Mouse (Mus musculus): ENCODE results near the gene Pcdh15. TPM values are rescaled to one million over a fixed set of nuclear protein-coding genes. Genes with fewer than 3 reads are reported as not detected.

The Pcdh15 gene
- total and polyA plus RNA-seq, 3 experiments, result not detected

- Histone ChIP-seq H3K9ac (ENCODE audit: control insufficient read depth, low read depth, low read length, poor library complexity, severe bottlenecking) (no peak overlapping the region), H3K27ac (ENCODE audit: control insufficient read depth, low read depth, low read length) (no peak overlapping the region), H3K27me3 (ENCODE audit: control insufficient read depth in 1 of 2, insufficient read depth in 2 of 2, low read length in 2 of 2) (no peaks in the 10 kb centered on the region), H3K9me3 (replicated peaks; ENCODE audit: insufficient read depth, low read length) (no peaks in the 10 kb centered on the region), H3K4me3 (ENCODE audit: control insufficient read depth in 1 of 2, insufficient read depth in 1 of 2, low read depth in 2 of 2, low read length in 2 of 2) (no peak overlapping the region), H3K36me3 (ENCODE audit: control insufficient read depth in 1 of 2, insufficient read depth in 2 of 2, low read length in 2 of 2) (no peaks in the 10 kb centered on the region), H3K79me2 (ENCODE audit: control insufficient read depth, insufficient read depth, low read length, poor library complexity) (no peaks in the 10 kb centered on the region), H3K4me1 (ENCODE audit: control insufficient read depth in 1 of 2, insufficient read depth in 2 of 2, low read length in 2 of 2) (no peaks in the 10 kb centered on the region)
- peak; percentile 13 for DNase-seq (ENCODE audit: low read depth, low spot score)
- TF ChIP-seq NRF1 (IDR thresholded peaks at IDR 0.05; ENCODE audit: insufficient read depth, low read depth, low read length, poor library complexity, severe bottlenecking) (no peak), MEF2A (IDR thresholded peaks at IDR 0.05; ENCODE audit: extremely low read depth, insufficient replicate concordance, low read depth, low read length, poor library complexity, severe bottlenecking) (no peak), SMC3 (IDR thresholded peaks at IDR 0.05; ENCODE audit: low read depth, low read length) (peak; percentile 46), CTCF (IDR thresholded peaks at IDR 0.05 in 2 of 3, conservative IDR thresholded peaks at IDR 0.05 in 1 of 3; ENCODE audit: control insufficient read depth in 1 of 3, insufficient read depth in 1 of 3, low read depth in 2 of 3, low read length in 3 of 3, poor library complexity in 1 of 3, severe bottlenecking in 1 of 3) (peak; percentile 21 to 42 (median 35); a peak in 5 of 6 replicates), ZC3H11A (IDR thresholded peaks at IDR 0.05; ENCODE audit: low read depth, low read length) (peak; percentile 19; the same call in 1 of the 2 replicates), MYB (IDR thresholded peaks at IDR 0.05; ENCODE audit: low read depth, low read length) (no peak), USF2 (IDR thresholded peaks at IDR 0.05; ENCODE audit: borderline replicate concordance in 1 of 2, insufficient read depth in 1 of 2, low read depth in 1 of 2, low read length in 2 of 2) (no peak), RAD21 (IDR thresholded peaks at IDR 0.05; ENCODE audit: low read depth, low read length) (peak; percentile 44), MAX (IDR thresholded peaks at IDR 0.05; ENCODE audit: low read length) (no peak), CHD1 (IDR thresholded peaks at IDR 0.05; ENCODE audit: low read depth, low read length) (no peak)
Measured at GRCm38 (mm10) chr10:73400426-73400825, 301.3 kb downstream of the Pcdh15 start.

- TF ChIP-seq MAZ (IDR thresholded peaks at IDR 0.05; ENCODE audit: low read depth, low read length), result no peak
- TF ChIP-seq MAX (IDR thresholded peaks at IDR 0.05; ENCODE audit: low read length), result no peak
- TF ChIP-seq ELF1 (IDR thresholded peaks at IDR 0.05; ENCODE audit: low read depth, low read length), result no peak
- TF ChIP-seq ZNF384 (IDR thresholded peaks at IDR 0.05; ENCODE audit: low read depth, low read length), result no peak
- DNase-seq (ENCODE audit: low read depth, low spot score), result no peak
Measured at GRCm38 (mm10) chr10:73425408-73425807, 326.3 kb downstream of the Pcdh15 start.

GRCm38 (mm10) chr10:73431345-73431744 lies 332.2 kb downstream of the Pcdh15 start:
- no peak overlapping the region for H3K4me3 ChIP-seq (ENCODE audit: control insufficient read depth in 1 of 2, insufficient read depth in 1 of 2, low read depth in 2 of 2, low read length in 2 of 2)
- H3K27ac ChIP-seq (ENCODE audit: control insufficient read depth, low read depth, low read length), result no peak overlapping the region
- no peak for DNase-seq (ENCODE audit: low read depth, low spot score)
- no peaks in the 10 kb centered on the region for H3K9me3 ChIP-seq (replicated peaks; ENCODE audit: insufficient read depth, low read length)
- no peaks in the 10 kb centered on the region for H3K36me3 ChIP-seq (ENCODE audit: control insufficient read depth in 1 of 2, insufficient read depth in 2 of 2, low read length in 2 of 2)
- no peaks in the 10 kb centered on the region for H3K79me2 ChIP-seq (ENCODE audit: control insufficient read depth, insufficient read depth, low read length, poor library complexity)
- no peak overlapping the region for H3K9ac ChIP-seq (ENCODE audit: control insufficient read depth, low read depth, low read length, poor library complexity, severe bottlenecking)
- no peaks in the 10 kb centered on the region for H3K4me1 ChIP-seq (ENCODE audit: control insufficient read depth in 1 of 2, insufficient read depth in 2 of 2, low read length in 2 of 2)
- no peaks in the 10 kb centered on the region for H3K27me3 ChIP-seq (ENCODE audit: control insufficient read depth in 1 of 2, insufficient read depth in 2 of 2, low read length in 2 of 2)
- no peak for TF ChIP-seq MXI1 (IDR thresholded peaks at IDR 0.05; ENCODE audit: low read depth, low read length)
- TF ChIP-seq JUND (IDR thresholded peaks at IDR 0.05; ENCODE audit: low read depth, low read length), result no peak
- no peak for TF ChIP-seq HCFC1 (IDR thresholded peaks at IDR 0.05; ENCODE audit: low read depth, low read length)
- no peak for TF ChIP-seq ELF1 (IDR thresholded peaks at IDR 0.05; ENCODE audit: low read depth, low read length)
- TF ChIP-seq POLR2A (IDR thresholded peaks at IDR 0.05; ENCODE audit: control insufficient read depth in 1 of 2, insufficient read depth in 1 of 2, low read depth in 1 of 2, low read length in 2 of 2, poor library complexity in 1 of 2), result no peak
- TF ChIP-seq UBTF (IDR thresholded peaks at IDR 0.05; ENCODE audit: borderline replicate concordance, insufficient read depth, low read depth, low read length), result no peak
- no peak for TF ChIP-seq MAZ (IDR thresholded peaks at IDR 0.05; ENCODE audit: low read depth, low read length)
- no peak for TF ChIP-seq RCOR1 (IDR thresholded peaks at IDR 0.05; ENCODE audit: low read depth, low read length)
- no peak for TF ChIP-seq ETS1 (IDR thresholded peaks at IDR 0.05; ENCODE audit: low read depth, low read length)
- no peak for TF ChIP-seq E2F4 (IDR thresholded peaks at IDR 0.05; ENCODE audit: borderline replicate concordance, low read depth, low read length)
- no peak for TF ChIP-seq ZMIZ1 (IDR thresholded peaks at IDR 0.05; ENCODE audit: low read depth, low read length)
- no peak for TF ChIP-seq TBP (IDR thresholded peaks at IDR 0.05; ENCODE audit: low read depth, low read length)
- TF ChIP-seq TAL1 (IDR thresholded peaks at IDR 0.05; ENCODE audit: low read length), result no peak
- no peak for TF ChIP-seq CTCF (IDR thresholded peaks at IDR 0.05 in 2 of 3, conservative IDR thresholded peaks at IDR 0.05 in 1 of 3; ENCODE audit: control insufficient read depth in 1 of 3, insufficient read depth in 1 of 3, low read depth in 2 of 3, low read length in 3 of 3, poor library complexity in 1 of 3, severe bottlenecking in 1 of 3)
- no peak for TF ChIP-seq BHLHE40 (IDR thresholded peaks at IDR 0.05; ENCODE audit: borderline replicate concordance, low read depth, low read length)
- no peak for TF ChIP-seq MAX (IDR thresholded peaks at IDR 0.05; ENCODE audit: low read length)
- no peak for TF ChIP-seq SMC3 (IDR thresholded peaks at IDR 0.05; ENCODE audit: low read depth, low read length)

More at GRCm38 (mm10) chr10:73425408-73425807, 326.3 kb downstream of the Pcdh15 start:
- H3K9ac ChIP-seq (ENCODE audit: control insufficient read depth, low read depth, low read length, poor library complexity, severe bottlenecking), result no peak overlapping the region
- H3K27me3 ChIP-seq (ENCODE audit: control insufficient read depth in 1 of 2, insufficient read depth in 2 of 2, low read length in 2 of 2), result no peaks in the 10 kb centered on the region
- H3K4me1 ChIP-seq (ENCODE audit: control insufficient read depth in 1 of 2, insufficient read depth in 2 of 2, low read length in 2 of 2), result no peaks in the 10 kb centered on the region
- H3K36me3 ChIP-seq (ENCODE audit: control insufficient read depth in 1 of 2, insufficient read depth in 2 of 2, low read length in 2 of 2), result no peaks in the 10 kb centered on the region
- no peak overlapping the region for H3K4me3 ChIP-seq (ENCODE audit: control insufficient read depth in 1 of 2, insufficient read depth in 1 of 2, low read depth in 2 of 2, low read length in 2 of 2)
- no peaks in the 10 kb centered on the region for H3K9me3 ChIP-seq (replicated peaks; ENCODE audit: insufficient read depth, low read length)
- no peak overlapping the region for H3K27ac ChIP-seq (ENCODE audit: control insufficient read depth, low read depth, low read length)
- H3K79me2 ChIP-seq (ENCODE audit: control insufficient read depth, insufficient read depth, low read length, poor library complexity), result no peaks in the 10 kb centered on the region

All from MEL (cell line).